Mouse (Mus musculus): ENCODE data around the gene Il17ra.

Il17ra gene

GRCm38 (mm10) chr6:120472455-120473140 lies 9.6 kb downstream of the Il17ra start:
- DNase-seq: no peak

GRCm38 (mm10) chr6:120473427-120473826 lies 10.4 kb downstream of the Il17ra start:
- DNase-seq: peak; percentile 81

- no peak for DNase-seq
Observed at GRCm38 (mm10) chr6:120475288-120475687, 12.2 kb downstream of the Il17ra start.

- DNase-seq: peak; percentile 67
Observed at GRCm38 (mm10) chr6:120479302-120479701, 16.3 kb downstream of the Il17ra start.

GRCm38 (mm10) chr6:120480361-120480760 lies 17.3 kb downstream of the Il17ra start:
- DNase-seq: no peak

GRCm38 (mm10) chr6:120481538-120481937 lies 18.5 kb downstream of the Il17ra start:
- DNase-seq: peak; percentile 69

GRCm38 (mm10) chr6:120482021-120482420 lies 19.0 kb downstream of the Il17ra start:
- no peak for DNase-seq

- no peak for DNase-seq
Observed at GRCm38 (mm10) chr6:120482756-120483155, 19.7 kb downstream of the Il17ra start.

- DNase-seq: peak; percentile 82
Observed at GRCm38 (mm10) chr6:120483211-120483626, 20.2 kb downstream of the Il17ra start.

- DNase-seq: no peak
Observed at GRCm38 (mm10) chr6:120485038-120485437, 22.0 kb downstream of the Il17ra start.

GRCm38 (mm10) chr6:120486051-120486510 lies 23.0 kb downstream of the Il17ra start:
- no peak for DNase-seq

GRCm38 (mm10) chr6:120488647-120489046 lies 25.6 kb downstream of the Il17ra start:
- DNase-seq: no peak

- no peak for DNase-seq
Observed at GRCm38 (mm10) chr6:120489461-120489860, 26.4 kb downstream of the Il17ra start.

GRCm38 (mm10) chr6:120491064-120491463 lies 28.0 kb downstream of the Il17ra start:
- no peak for DNase-seq

- DNase-seq: peak; percentile 83
Observed at GRCm38 (mm10) chr6:120491862-120492498, 28.9 kb downstream of the Il17ra start.

GRCm38 (mm10) chr6:120492499-120493373 lies 29.7 kb downstream of the Il17ra start:
- DNase-seq: no peak

- no peak for DNase-seq
Observed at GRCm38 (mm10) chr6:120493374-120494181, 30.5 kb downstream of the Il17ra start, which contains the start of gene Tmem121b. Gene Tmem121b, minus strand, starts transcription at chr6:120493807.

GRCm38 (mm10) chr6:120496544-120496943 lies 33.5 kb downstream of the Il17ra start:
- no peak for DNase-seq

- DNase-seq: no peak
Observed at GRCm38 (mm10) chr6:120504051-120504450, 41.0 kb downstream of the Il17ra start.

- DNase-seq: no peak
Observed at GRCm38 (mm10) chr6:120505531-120505930, 42.5 kb downstream of the Il17ra start.

GRCm38 (mm10) chr6:120508645-120509044 lies 45.6 kb downstream of the Il17ra start:
- DNase-seq: no peak

GRCm38 (mm10) chr6:120509975-120510374 lies 46.9 kb downstream of the Il17ra start:
- DNase-seq: no peak

All from lung, postnatal 36 days (tissue).